Mouse (Mus musculus): ENCODE data around the gene Trp53i11. TPM values are rescaled to one million over a fixed set of nuclear protein-coding genes. Genes with fewer than 3 reads are reported as not detected.

The Trp53i11 gene
- polyA plus RNA-seq, 1 experiment from 2014 or later: 37.0 TPM

DNA sequence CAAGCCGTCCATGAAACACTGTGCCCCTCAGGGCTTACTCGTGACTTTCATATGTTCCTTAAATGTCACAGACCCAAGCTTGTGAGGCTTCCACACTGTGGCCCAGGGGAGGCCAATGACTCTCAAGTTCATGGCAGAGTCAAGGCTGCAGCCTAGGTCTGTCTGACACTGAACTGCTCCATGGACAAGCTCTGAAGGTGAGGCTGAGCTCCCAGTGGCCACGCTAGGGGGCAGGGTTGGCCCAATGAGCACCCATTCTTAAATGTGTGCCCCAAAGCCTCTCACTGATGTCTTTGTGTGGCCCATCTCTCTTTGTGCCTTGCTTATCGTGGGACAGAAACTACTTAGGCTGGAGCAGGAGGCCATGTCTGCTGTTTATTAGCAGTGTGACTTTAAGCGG is 33.1 kb downstream of the Trp53i11 start:
- no peak for ATAC-seq (ENCODE audit: insufficient number of reproducible peaks, insufficient read depth, low FRiP score, low TSS enrichment)
- Histone ChIP-seq H3K4me3 (no peak overlapping the region), H3K9me3 (no peaks in the 10 kb centered on the region), H3K36me3 (no peaks in the 10 kb centered on the region), H3K9ac (no peak overlapping the region), H3K27ac (no peak overlapping the region), H3K4me1 (peaks cover 16% of the 10 kb centered on the region), H3K27me3 (no peaks in the 10 kb centered on the region), H3K4me2 (replicated peaks) (no peak overlapping the region)
- 56% methylated on average over 5 of the region's 5 CpGs for WGBS

DNA sequence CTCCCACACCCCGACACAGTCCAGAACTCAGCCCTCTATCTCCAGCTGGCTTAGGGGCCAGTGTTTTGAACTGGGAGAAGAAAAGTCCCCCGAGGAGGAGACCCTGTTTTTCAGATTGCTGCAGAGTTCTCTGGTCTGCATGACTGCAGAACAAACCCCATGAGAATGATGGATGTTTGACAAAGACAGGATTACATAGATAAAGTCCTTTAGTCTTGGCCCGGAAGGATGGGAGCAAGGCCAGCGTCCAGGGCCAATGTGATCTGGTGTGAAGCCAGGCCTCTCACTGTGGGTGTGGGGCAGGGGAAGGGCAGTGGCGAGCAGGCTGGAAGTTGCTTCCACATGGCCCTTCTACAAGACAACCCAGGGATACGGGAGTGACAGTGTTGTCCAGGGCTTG is 36.1 kb downstream of the Trp53i11 start:
- no peak overlapping the region for H3K27ac ChIP-seq
- 71% methylated on average over 6 of the region's 6 CpGs for WGBS
- no peaks in the 10 kb centered on the region for H3K36me3 ChIP-seq

DNA sequence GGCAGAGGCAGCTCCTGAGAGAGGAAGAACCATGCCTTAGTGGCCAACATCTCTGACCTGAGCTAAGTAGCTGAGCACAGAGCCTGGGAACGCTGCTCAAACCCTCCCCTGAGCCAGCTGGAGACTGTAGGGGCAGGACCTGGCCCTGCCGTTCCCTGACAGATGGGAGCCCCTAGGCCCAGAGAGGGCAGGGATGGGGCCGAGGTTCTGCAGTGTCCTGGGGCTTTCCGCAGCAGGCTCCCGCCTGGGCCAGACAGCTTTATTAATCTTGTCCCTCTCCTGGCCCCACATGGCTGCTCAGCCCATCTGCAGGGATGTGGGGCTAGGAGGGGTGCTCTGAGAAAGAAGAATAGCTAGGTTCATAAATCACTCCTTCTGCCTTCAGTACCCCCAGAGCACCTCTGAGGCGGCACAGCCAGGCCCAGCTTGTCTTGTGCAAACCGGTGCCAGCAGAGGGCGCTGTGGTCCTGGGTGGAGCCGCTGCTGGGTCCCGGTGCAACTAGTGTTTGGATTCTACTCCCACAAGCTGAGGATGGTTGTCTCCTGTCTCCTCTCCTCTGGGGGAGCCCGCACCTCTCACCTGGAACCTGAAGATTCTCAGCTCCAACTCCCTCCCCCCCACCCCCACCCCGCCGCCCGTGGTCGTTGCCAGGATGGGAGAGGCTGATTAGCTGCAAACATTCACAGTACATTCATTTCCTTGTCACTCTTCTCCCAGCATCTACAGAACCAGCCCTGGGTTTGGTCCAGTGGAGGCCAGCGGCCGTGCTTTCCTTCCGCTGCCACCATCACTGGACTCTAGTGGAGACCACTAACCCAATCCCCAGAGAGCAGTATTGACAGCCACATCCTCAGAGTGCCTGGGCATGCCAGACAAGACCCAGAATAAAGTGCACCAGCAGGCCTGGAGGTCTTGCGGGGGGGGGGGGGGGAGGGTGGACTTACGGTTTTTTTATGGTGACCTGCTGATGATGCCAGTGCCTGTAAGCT is 39.6 kb downstream of the Trp53i11 start:
- WGBS: 11% methylated on average over 19 of the region's 20 CpGs
- Histone ChIP-seq H3K9me3 (no peaks in the 10 kb centered on the region), H3K4me2 (replicated peaks) (no peak overlapping the region; the same call in 1 of the 2 replicates), H3K4me3 (no peak overlapping the region), H3K4me1 (peaks cover 15% of the 10 kb centered on the region), H3K9ac (no peak overlapping the region), H3K27me3 (no peaks in the 10 kb centered on the region), H3K36me3 (no peaks in the 10 kb centered on the region), H3K27ac (no peak overlapping the region)
- peak; percentile 37 for ATAC-seq (ENCODE audit: insufficient number of reproducible peaks, insufficient read depth, low FRiP score, low TSS enrichment)

More for the DNA sequence above, 36.1 kb downstream of the Trp53i11 start:
- H3K9me3 ChIP-seq: no peaks in the 10 kb centered on the region
- H3K4me3 ChIP-seq: no peak overlapping the region
- no peak for ATAC-seq (ENCODE audit: insufficient number of reproducible peaks, insufficient read depth, low FRiP score, low TSS enrichment)
- H3K4me1 ChIP-seq: peaks cover 19% of the 10 kb centered on the region
- no peak overlapping the region for H3K9ac ChIP-seq
- H3K4me2 ChIP-seq (replicated peaks): no peak overlapping the region
- no peaks in the 10 kb centered on the region for H3K27me3 ChIP-seq

DNA sequence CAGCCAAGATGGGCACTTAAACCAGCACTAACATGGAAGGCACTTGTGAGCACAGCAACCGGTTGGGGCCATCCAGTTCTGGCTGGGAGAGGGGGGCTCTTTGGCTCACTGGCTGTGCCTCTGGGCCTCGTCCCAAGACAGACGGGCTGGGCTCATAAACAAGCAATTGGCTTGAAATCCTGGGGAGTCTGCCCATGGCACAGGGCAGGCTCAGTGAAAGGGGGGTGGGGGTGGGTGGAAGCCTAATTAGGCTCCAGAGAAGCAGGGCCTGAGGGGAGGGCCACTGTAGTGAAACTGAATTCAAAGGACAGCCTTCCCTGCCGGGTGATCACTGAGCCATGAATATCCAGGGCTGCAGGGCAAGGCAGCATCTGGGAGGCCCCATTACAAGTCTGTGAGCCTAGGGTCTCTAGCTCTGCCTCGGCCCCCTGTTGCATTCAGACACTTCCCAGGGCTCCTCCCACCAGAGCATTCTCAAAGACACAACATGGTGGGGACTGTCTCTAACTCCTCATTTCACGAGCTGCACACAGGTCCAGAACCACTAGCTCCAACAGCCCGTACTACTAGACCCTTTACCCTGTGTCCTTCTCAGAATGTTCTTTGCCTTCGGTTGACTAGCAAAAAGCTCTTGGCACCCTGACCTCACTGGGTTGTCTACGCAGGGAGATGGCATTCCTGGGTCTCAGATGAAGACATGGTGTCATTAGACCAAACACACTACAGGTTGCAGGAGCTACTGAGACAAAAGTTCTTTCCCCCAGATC is 40.5 kb downstream of the Trp53i11 start:
- Histone ChIP-seq H3K4me3 (no peak overlapping the region), H3K36me3 (no peaks in the 10 kb centered on the region), H3K27me3 (no peaks in the 10 kb centered on the region), H3K27ac (no peak overlapping the region), H3K4me1 (peaks cover 15% of the 10 kb centered on the region), H3K9me3 (no peaks in the 10 kb centered on the region), H3K9ac (no peak overlapping the region), H3K4me2 (replicated peaks) (no peak overlapping the region)
- 28% methylated on average over 9 of the region's 9 CpGs for WGBS
- ATAC-seq (ENCODE audit: insufficient number of reproducible peaks, insufficient read depth, low FRiP score, low TSS enrichment): peak; percentile 71; the same call in 1 of the 2 replicates

DNA sequence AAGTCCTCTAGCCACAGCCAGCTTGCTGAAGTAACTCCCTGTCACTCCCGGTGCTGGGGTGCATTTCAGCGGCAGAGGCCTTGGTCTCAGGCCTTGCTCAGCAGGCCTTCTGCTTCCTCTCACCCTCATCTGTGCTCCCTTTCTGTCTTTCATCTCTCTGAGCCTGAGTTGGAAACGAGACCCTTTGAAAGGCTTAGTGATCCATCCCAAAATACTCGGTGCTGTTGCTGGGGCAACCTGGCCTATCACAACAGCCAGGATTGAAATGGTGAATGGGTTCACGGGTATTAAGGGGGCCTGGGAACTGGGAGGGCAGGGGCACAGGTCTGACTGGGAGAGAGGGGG is 41.1 kb downstream of the Trp53i11 start:
- H3K27me3 ChIP-seq: no peaks in the 10 kb centered on the region
- no peak overlapping the region for H3K4me3 ChIP-seq
- H3K27ac ChIP-seq: no peak overlapping the region
- H3K4me2 ChIP-seq (replicated peaks): no peak overlapping the region
- ATAC-seq (ENCODE audit: insufficient number of reproducible peaks, insufficient read depth, low FRiP score, low TSS enrichment): no peak
- H3K9me3 ChIP-seq: no peaks in the 10 kb centered on the region
- WGBS: 7% methylated on average over 5 of the region's 5 CpGs
- no peak overlapping the region for H3K9ac ChIP-seq
- H3K36me3 ChIP-seq: no peaks in the 10 kb centered on the region
- peaks cover 15% of the 10 kb centered on the region for H3K4me1 ChIP-seq

DNA sequence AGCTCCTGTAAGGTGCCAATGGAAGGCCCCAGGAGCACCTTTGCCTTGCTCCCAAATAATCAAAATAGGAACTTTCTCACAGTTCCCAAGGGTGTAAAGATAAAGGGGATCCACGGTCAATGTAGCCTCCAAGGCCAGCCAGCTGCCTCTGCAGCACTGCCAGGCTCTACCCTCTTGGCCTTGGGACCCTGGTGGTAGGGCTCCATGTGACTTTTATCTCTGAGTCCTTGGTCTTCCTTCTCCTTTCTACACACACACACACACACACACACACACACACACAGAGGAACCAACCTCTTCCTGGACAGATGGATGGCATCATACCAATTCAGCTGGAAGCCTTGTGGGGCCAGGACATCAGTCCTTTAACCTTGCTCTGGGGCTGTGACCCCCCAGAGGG is 44.8 kb downstream of the Trp53i11 start:
- WGBS: 76% methylated on average over 1 of the region's 1 CpGs
- ATAC-seq (ENCODE audit: insufficient number of reproducible peaks, insufficient read depth, low FRiP score, low TSS enrichment): no peak
- H3K4me3 ChIP-seq: no peak overlapping the region

DNA sequence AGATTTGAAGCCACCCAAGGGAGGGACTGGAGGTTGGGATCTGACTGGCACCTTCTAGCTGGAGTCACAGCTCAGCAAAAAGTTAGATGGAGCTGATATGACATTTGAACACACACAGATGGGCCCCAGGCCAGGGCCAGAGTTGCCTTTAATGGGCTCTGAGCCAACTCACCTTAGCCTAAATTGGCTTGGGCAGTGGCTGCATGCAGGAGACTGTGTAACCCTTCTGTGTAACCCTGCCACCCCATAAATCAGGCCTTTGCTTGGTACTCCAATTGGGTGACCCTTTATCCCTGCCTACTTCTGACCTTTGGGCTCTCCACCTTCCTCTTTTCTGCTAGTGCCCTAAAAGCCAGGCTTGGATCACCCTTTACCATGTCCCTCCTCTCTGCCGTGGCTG is 49.7 kb downstream of the Trp53i11 start:
- WGBS: 69% methylated on average over 1 of the region's 1 CpGs
- no peak overlapping the region for H3K9ac ChIP-seq

More for the DNA sequence above, 44.8 kb downstream of the Trp53i11 start:
- no peaks in the 10 kb centered on the region for H3K27me3 ChIP-seq
- H3K9ac ChIP-seq: no peak overlapping the region
- H3K36me3 ChIP-seq: no peaks in the 10 kb centered on the region
- no peaks in the 10 kb centered on the region for H3K9me3 ChIP-seq
- H3K4me2 ChIP-seq (replicated peaks): no peak overlapping the region
- no peak overlapping the region for H3K27ac ChIP-seq
- H3K4me1 ChIP-seq: peaks cover 12% of the 10 kb centered on the region

DNA sequence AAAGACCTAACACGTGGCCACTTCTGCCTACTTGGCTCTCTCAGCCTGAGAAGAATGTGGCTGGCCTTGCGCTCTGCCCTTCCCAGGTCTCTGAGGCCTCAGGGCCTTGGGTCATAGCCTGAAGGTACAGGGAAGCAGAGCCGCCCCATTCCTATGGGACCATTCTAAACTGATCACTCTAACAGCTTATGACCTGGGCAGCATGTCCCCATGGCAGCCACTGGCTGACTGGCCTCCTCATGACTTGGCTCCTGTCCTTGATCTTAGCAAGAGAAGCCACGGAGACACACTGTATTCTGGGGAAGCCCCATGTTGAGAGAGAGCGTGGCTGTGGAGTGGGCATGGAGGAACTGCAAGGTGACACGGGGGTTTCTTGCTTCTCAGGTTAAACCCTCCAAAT is 51.5 kb downstream of the Trp53i11 start:
- 77% methylated on average over 6 of the region's 6 CpGs for WGBS
- Histone ChIP-seq H3K4me1 (peaks cover 4% of the 10 kb centered on the region; the same call in 1 of the 2 replicates), H3K9ac (no peak overlapping the region), H3K27me3 (no peaks in the 10 kb centered on the region), H3K27ac (no peak overlapping the region), H3K9me3 (no peaks in the 10 kb centered on the region), H3K4me2 (replicated peaks) (no peak overlapping the region), H3K4me3 (no peak overlapping the region), H3K36me3 (no peaks in the 10 kb centered on the region)
- ATAC-seq (ENCODE audit: insufficient number of reproducible peaks, insufficient read depth, low FRiP score, low TSS enrichment): no peak

More for the DNA sequence above, 49.7 kb downstream of the Trp53i11 start:
- Histone ChIP-seq H3K9me3 (no peaks in the 10 kb centered on the region), H3K4me2 (replicated peaks) (no peak overlapping the region), H3K27me3 (no peaks in the 10 kb centered on the region), H3K36me3 (no peaks in the 10 kb centered on the region), H3K4me3 (no peak overlapping the region), H3K4me1 (peaks cover 4% of the 10 kb centered on the region; the same call in 1 of the 2 replicates), H3K27ac (no peak overlapping the region)
- ATAC-seq (ENCODE audit: insufficient number of reproducible peaks, insufficient read depth, low FRiP score, low TSS enrichment): no peak

DNA sequence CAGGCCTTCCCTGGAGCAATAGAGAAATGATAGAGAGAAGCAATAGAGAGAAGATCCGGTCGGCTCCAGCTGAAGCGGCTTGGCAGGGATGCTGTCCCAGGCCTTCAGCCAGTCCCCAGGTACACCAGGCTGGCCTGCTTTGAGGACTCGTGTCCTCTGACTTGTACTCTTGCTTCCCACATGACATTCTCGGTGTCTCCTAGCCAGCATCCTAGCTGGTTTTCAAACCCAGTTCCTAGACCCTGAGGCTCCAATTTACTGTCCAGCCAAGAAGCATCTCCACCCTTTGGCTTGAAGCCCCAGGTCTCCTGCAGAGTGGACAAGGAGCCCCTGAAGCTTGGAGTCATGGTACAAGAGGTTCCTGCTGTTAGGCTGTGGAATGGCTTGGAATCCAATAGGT is 54.8 kb downstream of the Trp53i11 start:
- Histone ChIP-seq H3K9me3 (no peaks in the 10 kb centered on the region), H3K27me3 (no peaks in the 10 kb centered on the region), H3K9ac (no peak overlapping the region), H3K4me3 (no peak overlapping the region), H3K27ac (no peak overlapping the region), H3K4me2 (replicated peaks) (no peak overlapping the region), H3K36me3 (no peaks in the 10 kb centered on the region), H3K4me1 (no peaks in the 10 kb centered on the region)
- 80% methylated on average over 5 of the region's 5 CpGs for WGBS
- ATAC-seq (ENCODE audit: insufficient number of reproducible peaks, insufficient read depth, low FRiP score, low TSS enrichment): no peak

DNA sequence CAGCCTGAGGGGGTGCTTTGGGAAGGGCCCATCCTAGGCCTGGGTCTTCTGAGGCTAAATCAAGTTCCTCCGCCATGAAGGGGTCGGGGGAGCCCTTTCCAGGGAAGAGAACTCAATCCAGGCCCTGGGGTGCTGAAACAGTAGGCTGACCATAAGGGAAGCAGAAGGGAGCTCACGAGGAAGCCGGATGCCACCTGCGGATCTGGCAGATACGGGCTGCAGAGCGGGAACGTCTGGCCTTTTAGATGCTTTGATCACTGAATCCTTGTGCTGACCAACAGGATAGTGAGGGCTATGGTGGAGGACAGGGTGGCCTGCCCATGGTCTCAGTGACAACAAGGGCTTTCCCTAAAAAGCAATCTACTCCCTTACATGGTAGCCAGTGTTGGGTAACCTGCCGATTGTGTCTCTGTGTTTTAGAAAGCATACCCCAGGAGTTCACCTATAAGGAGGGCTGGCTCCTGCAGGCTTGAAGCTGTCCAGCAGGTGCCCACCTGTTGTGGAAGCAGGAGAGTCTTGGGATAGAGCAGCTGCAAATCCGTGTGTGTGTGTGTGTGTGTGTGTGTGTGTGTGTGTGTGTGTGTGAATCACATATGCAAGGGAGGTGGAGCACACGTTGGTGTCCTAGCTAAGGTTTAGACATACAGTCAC is 56.2 kb downstream of the Trp53i11 start:
- Histone ChIP-seq H3K4me1 (no peaks in the 10 kb centered on the region), H3K9ac (no peak overlapping the region), H3K27ac (no peak overlapping the region), H3K4me2 (replicated peaks) (no peak overlapping the region), H3K4me3 (no peak overlapping the region), H3K27me3 (no peaks in the 10 kb centered on the region), H3K9me3 (no peaks in the 10 kb centered on the region), H3K36me3 (no peaks in the 10 kb centered on the region)
- no peak for ATAC-seq (ENCODE audit: insufficient number of reproducible peaks, insufficient read depth, low FRiP score, low TSS enrichment)
- 72% methylated on average over 11 of the region's 11 CpGs for WGBS

DNA sequence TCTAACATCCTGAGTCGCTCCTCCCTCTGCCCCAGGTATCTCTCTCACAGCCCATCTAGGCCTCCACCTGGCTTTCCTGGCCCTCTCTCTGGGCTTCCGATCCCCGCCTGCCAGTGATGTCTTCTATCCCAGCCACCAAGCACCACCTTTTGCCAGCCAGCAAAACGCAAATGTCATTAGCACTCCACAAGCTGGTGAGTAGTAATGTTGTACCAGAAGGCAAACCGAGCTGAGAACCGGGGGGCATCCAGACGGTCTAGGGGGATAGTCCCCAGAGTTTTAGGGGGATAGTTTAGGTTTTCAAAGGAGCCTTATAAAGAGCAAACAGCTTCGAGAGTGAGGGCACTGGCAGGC is 56.7 kb downstream of the Trp53i11 start:
- Histone ChIP-seq H3K9ac (no peak overlapping the region), H3K4me1 (no peaks in the 10 kb centered on the region), H3K27me3 (no peaks in the 10 kb centered on the region), H3K27ac (no peak overlapping the region), H3K4me2 (replicated peaks) (no peak overlapping the region), H3K36me3 (no peaks in the 10 kb centered on the region), H3K9me3 (no peaks in the 10 kb centered on the region), H3K4me3 (no peak overlapping the region)
- WGBS: 81% methylated on average over 8 of the region's 8 CpGs
- no peak for ATAC-seq (ENCODE audit: insufficient number of reproducible peaks, insufficient read depth, low FRiP score, low TSS enrichment)

Data from embryonic facial prominence, embryonic 12.5 days (tissue).